Mouse (Mus musculus) layer of hippocampus, postnatal 36 days (tissue): Measurements from ENCODE around the gene Stxbp3. TPM values are rescaled to one million over a fixed set of nuclear protein-coding genes. Genes with fewer than 3 reads are reported as not detected.

Source experiments
- DNase-seq, 2 experiments: peaks; one replicate each; pipeline ENCODE4 v3.0.0; 2022
- total RNA-seq, 2 experiments: library from RNA; stranded (reverse); gene quantifications; 2 replicates each; pipeline ENCODE4 v1.2.3; 2021

Stxbp3 gene
- total RNA-seq, 2 experiments from 2014 or later = 22.9 to 25.9 TPM

DNA sequence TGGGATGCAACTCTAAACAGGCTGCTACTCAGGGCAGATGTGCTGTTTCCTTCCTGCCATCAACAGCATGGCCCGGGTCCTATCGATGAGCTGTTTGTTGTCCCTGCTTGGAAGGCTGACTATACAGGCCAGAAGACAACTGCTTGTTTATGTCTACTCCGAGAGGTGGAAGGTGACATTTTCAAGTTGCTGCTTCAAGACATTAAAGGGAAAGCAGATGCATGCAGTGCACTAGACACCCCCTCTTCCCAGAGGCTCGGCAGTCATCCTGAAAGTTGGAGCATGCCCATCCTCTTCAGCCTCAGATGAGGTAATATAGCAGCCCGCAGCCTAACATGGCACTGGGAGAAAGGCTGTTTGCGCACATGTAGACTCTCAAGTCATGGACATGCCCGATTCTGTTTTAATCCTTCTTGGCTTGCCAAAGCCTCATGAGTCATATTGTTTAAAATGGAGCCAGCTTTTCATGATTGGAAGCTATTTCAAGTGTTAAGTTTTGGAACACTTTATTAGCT lies 77.7 kb downstream of the Stxbp3 start:
- peak; percentile 16 to 20 for DNase-seq

DNA sequence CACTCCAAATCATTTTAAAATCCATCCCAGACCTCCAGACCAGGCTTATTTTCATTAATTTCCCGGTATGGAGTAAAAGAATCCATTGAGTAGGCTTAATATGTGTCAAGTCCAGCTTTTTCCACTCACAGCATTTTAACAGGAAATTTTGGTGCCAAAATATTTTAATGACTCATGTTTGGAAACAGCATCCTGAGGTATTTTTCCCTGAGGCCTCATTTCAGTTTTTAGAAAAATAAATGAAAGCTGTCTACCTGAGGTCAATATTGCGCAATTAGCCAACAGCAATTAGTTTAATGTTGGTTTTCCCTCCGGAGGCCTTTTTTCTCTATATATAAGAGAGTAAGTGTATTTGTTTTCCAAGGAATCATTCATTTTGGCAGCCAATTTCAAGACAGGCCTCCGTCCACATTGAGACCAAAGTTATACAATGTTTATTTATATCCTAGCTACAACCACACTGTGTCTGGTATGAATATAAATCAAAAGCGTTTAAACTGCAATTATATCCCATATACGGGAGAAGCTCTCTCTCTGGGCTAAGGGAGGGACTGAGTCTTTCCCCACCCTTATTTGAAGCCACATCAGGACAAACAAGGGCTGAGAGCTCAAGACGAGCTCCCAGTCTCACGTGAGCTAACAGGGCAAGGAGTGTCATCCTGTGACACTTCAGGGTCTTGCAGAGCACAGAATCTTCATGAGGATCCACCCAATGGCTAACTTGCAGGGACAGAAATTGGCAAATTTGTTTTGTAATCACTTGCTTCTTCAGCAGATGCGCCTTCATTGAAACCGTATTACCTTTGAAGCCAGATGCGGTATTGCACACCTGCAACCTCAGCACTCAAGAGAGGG lies 80.5 kb downstream of the Stxbp3 start:
- no peak for DNase-seq

DNA sequence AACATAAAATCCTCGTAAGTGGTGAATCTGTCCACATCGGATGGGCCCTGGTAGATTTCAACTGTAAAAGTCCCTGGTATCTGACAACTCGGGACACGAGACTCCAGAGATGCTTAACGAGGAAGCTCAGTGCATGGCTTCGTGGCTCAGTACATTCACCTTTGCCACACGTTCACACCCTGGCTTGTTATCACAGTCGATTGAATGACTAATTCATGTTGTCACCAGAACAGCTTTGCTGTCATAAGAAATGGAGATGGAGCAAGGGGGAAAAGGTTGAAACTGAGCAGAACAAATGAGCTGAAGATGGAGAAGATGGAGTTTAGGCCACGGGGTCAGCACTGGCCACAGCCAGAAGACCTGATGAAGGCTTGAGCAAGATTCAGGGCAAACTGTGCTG lies 82.8 kb downstream of the Stxbp3 start:
- no peak for DNase-seq

DNA sequence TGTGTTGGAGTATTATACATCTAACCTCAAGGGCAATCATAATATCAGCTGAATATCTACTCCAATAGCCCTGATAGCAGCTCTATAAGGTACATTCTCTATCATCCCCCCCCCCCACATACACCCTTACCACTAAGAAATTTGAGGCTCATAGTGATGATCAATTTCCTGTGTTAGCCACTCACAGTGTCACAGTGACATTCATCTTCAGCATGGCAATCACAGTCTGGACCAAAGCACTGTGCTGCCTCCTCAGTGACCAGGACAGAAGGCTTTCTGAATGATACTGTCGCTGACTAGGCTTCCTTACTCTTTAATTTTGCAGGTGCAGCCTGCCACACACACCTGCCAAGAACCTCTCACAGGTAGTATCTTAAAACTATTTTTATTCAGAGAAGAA lies 84.2 kb downstream of the Stxbp3 start:
- DNase-seq = no peak

DNA sequence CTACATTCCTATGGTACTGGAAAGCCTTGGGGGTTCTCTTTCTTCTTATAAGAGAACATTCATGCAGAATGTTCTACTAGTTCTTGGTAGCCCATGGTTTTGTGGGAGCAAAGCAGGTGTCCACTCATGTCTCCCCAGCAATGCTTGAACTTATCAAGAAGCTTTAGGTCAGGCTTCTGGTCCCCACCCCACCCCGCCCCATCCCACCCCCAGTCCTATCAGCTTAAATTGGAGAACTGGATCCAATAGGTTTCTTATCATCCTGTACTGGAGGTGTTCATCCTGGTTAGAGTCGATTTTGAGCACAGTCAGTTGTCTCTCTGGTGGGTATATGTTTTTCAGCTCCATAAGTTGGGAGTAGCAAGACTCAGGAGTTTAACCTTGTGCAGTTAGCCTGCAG lies 84.8 kb downstream of the Stxbp3 start:
- no peak for DNase-seq

GRCm38 (mm10) chr3:108754541-108754940 lies 85.8 kb downstream of the Stxbp3 start:
- no peak for DNase-seq

GRCm38 (mm10) chr3:108751691-108752090 lies 88.6 kb downstream of the Stxbp3 start:
- DNase-seq = no peak

- no peak for DNase-seq
Observed at GRCm38 (mm10) chr3:108751061-108751460, 89.3 kb downstream of the Stxbp3 start.

- no peak for DNase-seq
Observed at GRCm38 (mm10) chr3:108744060-108744459, 96.3 kb downstream of the Stxbp3 start.

Other genes with a start within 250 kb of the Stxbp3 start
- 100 to 1,000 TPM; 129 to 132 TPM for gene Wdr47, start 249.2 kb downstream of the Stxbp3 start, total RNA-seq
- gene Clcc1, start 186.6 kb downstream of the Stxbp3 start, total RNA-seq = 10 to 100 TPM; 29.1 to 29.4 TPM
- gene Gpsm2, start 118.2 kb downstream of the Stxbp3 start, total RNA-seq = 10 to 100 TPM; 15.9 to 19.6 TPM
- under 1 TPM; 0.10 to 0.13 TPM for gene Aknad1, start 100.9 kb downstream of the Stxbp3 start, total RNA-seq
- under 1 TPM in 1 of 2 experiments, not detected in 1; 0.13 TPM for gene Fndc7, start 49.5 kb upstream of the Stxbp3 start, total RNA-seq
- gene Prpf38b, start 71.2 kb upstream of the Stxbp3 start, total RNA-seq = 10 to 100 TPM; 46.7 to 51.9 TPM
- 1 to 10 TPM; 1.8 to 2.6 TPM for gene Henmt1, start 99.3 kb upstream of the Stxbp3 start, total RNA-seq
- not detected for gene Gm9857, start 99.9 kb upstream of the Stxbp3 start, total RNA-seq
- gene Fam102b, start 187.1 kb upstream of the Stxbp3 start, total RNA-seq = 10 to 100 TPM; 26.9 to 27.9 TPM
- not detected for gene Slc25a54, start 239.9 kb upstream of the Stxbp3 start, total RNA-seq